Mouse (Mus musculus) G1E (cell line): ENCODE measurements around the gene Lrrc8d.

Source experiments
- CTCF ChIP-seq: IDR thresholded peaks from 2 replicates; pipeline ENCODE4 v1.5.1; 2012; ENCODE audit warnings: low read depth, low read length, inconsistent platforms, mixed read lengths
- GATA1 ChIP-seq: IDR thresholded peaks from 2 replicates; pipeline ENCODE4 v1.6.1; 2012; ENCODE audit warnings: borderline replicate concordance, low read length, inconsistent platforms, mixed read lengths
- GATA2 ChIP-seq: IDR thresholded peaks from 2 replicates; pipeline ENCODE4 v1.6.1; 2012; ENCODE audit warnings: low read depth, low read length, inconsistent platforms, borderline replicate concordance
- POLR2AphosphoS5 ChIP-seq: IDR thresholded peaks from 2 replicates; pipeline ENCODE4 v1.6.1; 2012; ENCODE audit warnings: low read depth, low read length, inconsistent platforms; ENCODE audit not compliant: insufficient replicate concordance
- TAL1 ChIP-seq: conservative IDR thresholded peaks from 2 replicates; pipeline ENCODE4 v1.6.1; 2012; ENCODE audit warnings: low read depth, low read length, inconsistent platforms, mixed read lengths

DNA sequence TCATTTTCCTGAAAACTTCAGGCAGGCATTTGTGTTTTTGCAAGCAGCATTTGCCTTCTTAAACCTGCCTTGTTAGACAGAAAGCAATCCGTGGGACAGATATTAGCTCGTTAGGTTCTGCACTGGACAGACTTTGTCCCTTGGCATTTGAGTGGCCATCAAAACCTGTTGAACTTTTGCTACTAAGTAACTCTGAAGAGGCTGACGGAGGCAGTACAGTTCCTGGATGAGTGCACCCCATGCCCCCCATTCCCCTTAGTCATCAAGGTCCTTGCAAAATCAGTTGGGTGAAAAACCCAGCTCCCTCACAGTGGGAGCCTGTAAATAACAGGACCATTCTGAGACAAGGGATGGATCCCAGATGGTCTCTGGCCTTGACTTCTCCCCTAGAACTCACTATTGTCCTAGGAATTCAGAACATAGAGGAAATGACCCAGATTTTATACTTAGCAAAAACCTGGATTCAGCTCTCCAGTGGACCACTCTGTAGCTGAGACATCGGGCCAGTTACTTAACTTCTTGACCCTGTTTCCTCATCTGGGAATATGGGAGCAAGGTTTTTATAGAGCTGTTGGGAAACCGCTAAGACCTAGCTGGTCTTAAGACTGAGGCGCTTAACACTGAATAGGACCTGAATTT is 30.5 kb downstream of the Lrrc8d start:
- no peak for TF ChIP-seq CTCF
- TF ChIP-seq GATA1 = no peak
- TF ChIP-seq TAL1 = no peak
- no peak for TF ChIP-seq GATA2
- TF ChIP-seq POLR2AphosphoS5 = no peak
